Mouse (Mus musculus) liver, embryonic 16.5 days (tissue): ENCODE data around the gene Ddx41. TPM values are rescaled to one million over a fixed set of nuclear protein-coding genes. Genes with fewer than 3 reads are reported as not detected.

Experiments used
- ATAC-seq: fragments of 200-750 bp; cut with Nextera tagmentation; 2 replicates; pipeline ENCODE4 v1.8.0; 2017; ENCODE audit warnings: low read depth, mild to moderate bottlenecking, moderate number of reproducible peaks, moderate library complexity
- H3K27ac ChIP-seq: fragments of 300-500 bp; sonication (generic); 2 replicates; pipeline ENCODE4 v1.5.1; 2014; ENCODE audit warnings: mild to moderate bottlenecking, low read length
- H3K27me3 ChIP-seq: fragments of 300-500 bp; sonication (generic); 2 replicates; pipeline ENCODE4 v1.6.1; 2014; ENCODE audit warnings: low read depth, low read length, mixed read lengths; ENCODE audit not compliant: control insufficient read depth, insufficient read depth
- H3K36me3 ChIP-seq: fragments of 300-500 bp; sonication (generic); 2 replicates; pipeline ENCODE4 v1.6.1; 2014; ENCODE audit warnings: mild to moderate bottlenecking; ENCODE audit not compliant: control insufficient read depth, insufficient read depth
- H3K4me1 ChIP-seq: fragments of 300-500 bp; sonication (generic); 2 replicates; pipeline ENCODE4 v1.6.1; 2014; ENCODE audit warnings: low read depth, low read length, mixed read lengths; ENCODE audit not compliant: control insufficient read depth
- H3K4me2 ChIP-seq: fragments of 300-500 bp; sonication (generic); 2 replicates; pipeline ENCODE4 v1.6.1; 2014; ENCODE audit warnings: low read depth, low read length, mixed read lengths
- H3K4me3 ChIP-seq: fragments of 300-500 bp; sonication (generic); 2 replicates; pipeline ENCODE4 v1.5.1; 2014; ENCODE audit warnings: low read depth, mild to moderate bottlenecking, low read length
- H3K9ac ChIP-seq: fragments of 300-500 bp; sonication (generic); 2 replicates; pipeline ENCODE4 v1.6.1; 2014; ENCODE audit warnings: low read depth, low read length
- H3K9me3 ChIP-seq: fragments of 300-500 bp; sonication (generic); replicated peaks from 2 replicates; pipeline ENCODE4 v1.6.1; 2016; ENCODE audit warnings: low read length; ENCODE audit not compliant: control insufficient read depth
- WGBS: fragments of 180-500 bp; shearing (Covaris S2); extraction: QIAGEN DNeasy Blood & Tissue Kit; methylation state at CpG from one replicate; pipeline ENCODE4 v1.1.7; 2014; ENCODE audit not compliant: insufficient replicate concordance; 5-methylcytosine and 5-hydroxymethylcytosine counted together
- polyA plus RNA-seq: library from polyadenylated mRNA; unstranded; fragments of >200 nt; fragmentation: Nextera tagmentation; extraction: Ambion mirVana; gene quantifications from 2 replicates; pipeline ENCODE4 v1.2.1, GENCODE M21; 2015

Ddx41 gene
- polyA plus RNA-seq, 1 experiment from 2014 or later = 20.9 TPM

DNA sequence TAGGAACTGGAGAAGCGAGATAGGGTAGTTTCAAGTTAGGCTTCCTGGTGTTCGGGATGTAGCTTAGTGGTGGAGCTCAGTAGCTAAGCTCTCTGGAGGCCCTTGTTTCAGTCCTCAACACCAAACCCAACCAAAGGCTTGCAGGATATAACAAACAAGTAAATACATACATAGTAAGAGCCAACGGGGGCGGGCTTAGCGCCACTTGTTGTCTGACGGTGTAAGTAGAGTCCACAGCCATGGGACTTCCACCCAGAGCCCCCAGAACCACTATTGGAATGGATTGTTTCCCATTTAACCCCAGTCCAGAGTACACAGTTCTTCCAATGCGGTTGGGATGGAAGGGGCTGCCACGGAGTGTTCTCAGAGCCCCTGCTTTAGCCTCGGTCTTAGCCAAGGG lies 22.6 kb downstream of the Ddx41 start:
- Histone ChIP-seq H3K9ac (no peak overlapping the region), H3K27ac (no peak overlapping the region), H3K36me3 (no peaks in the 10 kb centered on the region), H3K27me3 (no peaks in the 10 kb centered on the region), H3K4me1 (peaks cover 27% of the 10 kb centered on the region), H3K9me3 (no peaks in the 10 kb centered on the region), H3K4me2 (peak overlapping the region; percentile 94), H3K4me3 (peak overlapping the region; percentile 69; the same call in 1 of the 2 replicates)
- 30% methylated on average over 9 of the region's 9 CpGs for WGBS
- ATAC-seq = no peak

DNA sequence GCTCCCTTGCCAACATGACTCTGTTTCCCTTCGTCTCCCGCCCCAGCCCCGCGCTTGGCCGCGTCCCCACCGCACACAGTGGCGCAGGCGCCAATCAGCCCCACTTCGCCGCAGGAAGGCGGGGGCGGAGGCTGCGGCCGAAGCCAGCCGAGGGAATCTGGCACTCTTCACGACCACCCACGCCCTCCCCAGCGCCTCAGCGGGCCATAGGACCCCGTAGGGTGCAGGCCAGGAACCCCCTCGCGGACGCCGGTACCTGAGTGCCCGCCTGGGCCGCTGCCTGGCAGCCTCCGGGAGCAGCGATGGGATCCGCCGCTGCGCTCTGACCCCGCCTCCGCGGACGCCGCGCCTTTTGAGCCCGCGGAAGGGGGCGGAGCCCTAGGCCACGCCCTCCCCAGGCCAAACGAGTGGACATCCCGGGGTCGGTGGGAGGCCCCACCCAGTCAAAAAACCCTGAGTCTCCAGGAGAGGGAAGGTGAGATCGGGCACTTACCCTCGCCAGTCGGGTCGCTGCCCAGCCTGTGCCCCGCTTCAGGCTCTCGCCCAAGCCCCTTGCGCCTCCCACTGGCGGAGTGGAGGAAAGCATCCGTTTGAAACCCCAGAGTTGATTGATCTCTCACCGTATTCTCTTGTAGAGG lies 23.2 kb downstream of the Ddx41 start, which contains the start of gene Pdlim7:
Gene Pdlim7, minus strand, starts transcription at position 566 of the 638 bp plus-strand sequence.
- H3K36me3 ChIP-seq = no peaks in the 10 kb centered on the region
- H3K9ac ChIP-seq = peak within 1 kb of the TSS; percentile 71
- no peaks in the 10 kb centered on the region for H3K27me3 ChIP-seq
- no peaks in the 10 kb centered on the region for H3K9me3 ChIP-seq
- peaks cover 27% of the 10 kb centered on the region for H3K4me1 ChIP-seq
- under 1% methylated on average over 55 of the region's 55 CpGs for WGBS
- peak within 1 kb of the TSS; percentile 94 for H3K4me2 ChIP-seq
- ATAC-seq = peak; percentile 65
- H3K4me3 ChIP-seq = peak within 1 kb of the TSS; percentile 69
- peak within 1 kb of the TSS; percentile 43 for H3K27ac ChIP-seq

DNA sequence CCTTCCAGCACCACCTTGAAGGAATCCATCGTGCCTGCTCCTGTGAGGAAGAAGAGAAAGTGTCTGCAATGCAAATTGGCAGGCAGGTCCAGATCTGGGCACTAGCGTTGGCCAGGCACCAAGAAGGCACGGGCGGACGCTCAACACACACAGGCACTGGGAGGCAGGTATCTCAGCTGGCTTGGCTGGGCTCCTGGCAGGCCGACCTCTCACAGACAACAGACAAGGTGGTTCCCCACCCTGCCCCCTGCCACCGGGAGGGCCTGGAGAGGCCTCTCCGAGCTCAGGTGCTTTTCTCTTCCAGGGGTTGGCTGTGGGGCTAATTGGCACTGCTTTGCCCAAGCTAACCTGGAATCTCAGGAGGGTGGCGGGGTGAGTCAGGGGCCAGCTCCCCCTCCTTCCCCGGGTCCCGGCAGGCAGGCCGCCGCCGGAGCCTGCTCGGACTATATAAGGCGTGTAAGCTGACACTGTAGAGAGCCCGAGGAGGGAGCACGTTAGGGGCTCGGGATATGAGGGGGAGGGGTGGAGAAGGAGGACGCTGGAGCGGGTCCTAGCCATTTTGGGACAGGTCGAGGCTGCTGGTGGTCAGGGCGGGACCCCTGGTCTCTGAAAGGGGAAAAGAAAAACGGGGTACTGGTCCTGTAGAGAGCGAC lies 24.0 kb downstream of the Ddx41 start:
- H3K27ac ChIP-seq = peak overlapping the region; percentile 76
- no peaks in the 10 kb centered on the region for H3K9me3 ChIP-seq
- H3K4me1 ChIP-seq = peaks cover 27% of the 10 kb centered on the region
- peak; percentile 36 for ATAC-seq
- no peaks in the 10 kb centered on the region for H3K36me3 ChIP-seq
- no peaks in the 10 kb centered on the region for H3K27me3 ChIP-seq
- H3K4me3 ChIP-seq = peak overlapping the region; percentile 69
- peak overlapping the region; percentile 71 for H3K9ac ChIP-seq
- WGBS = 8% methylated on average over 25 of the region's 25 CpGs
- H3K4me2 ChIP-seq = peak overlapping the region; percentile 94

DNA sequence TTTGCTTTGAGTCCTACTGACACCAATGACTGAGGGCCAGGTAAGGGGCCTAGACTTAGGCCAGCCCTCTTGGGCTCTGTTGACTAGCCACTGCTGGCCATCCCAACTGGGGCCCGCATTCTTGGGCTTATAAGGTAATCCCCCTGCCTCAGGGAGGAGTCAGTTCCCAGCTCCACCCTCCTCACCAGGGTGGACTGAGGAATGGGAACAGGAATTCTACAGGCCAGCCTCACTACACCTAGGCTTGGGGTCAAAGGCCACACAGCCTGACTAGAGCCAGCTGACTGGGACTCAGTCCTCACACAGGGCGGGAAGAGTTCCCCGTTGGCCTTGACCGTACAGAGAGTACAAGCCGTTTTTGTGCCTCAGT lies 25.0 kb downstream of the Ddx41 start:
- Histone ChIP-seq H3K9me3 (no peaks in the 10 kb centered on the region), H3K4me2 (peak overlapping the region; percentile 94), H3K36me3 (no peaks in the 10 kb centered on the region), H3K9ac (peak overlapping the region; percentile 10; the same call in 1 of the 2 replicates), H3K4me1 (peaks cover 27% of the 10 kb centered on the region), H3K27me3 (no peaks in the 10 kb centered on the region), H3K27ac (peak overlapping the region; percentile 76), H3K4me3 (peak overlapping the region; percentile 69; the same call in 1 of the 2 replicates)
- WGBS = 33% methylated on average over 5 of the region's 5 CpGs
- ATAC-seq = peak; percentile 50

DNA sequence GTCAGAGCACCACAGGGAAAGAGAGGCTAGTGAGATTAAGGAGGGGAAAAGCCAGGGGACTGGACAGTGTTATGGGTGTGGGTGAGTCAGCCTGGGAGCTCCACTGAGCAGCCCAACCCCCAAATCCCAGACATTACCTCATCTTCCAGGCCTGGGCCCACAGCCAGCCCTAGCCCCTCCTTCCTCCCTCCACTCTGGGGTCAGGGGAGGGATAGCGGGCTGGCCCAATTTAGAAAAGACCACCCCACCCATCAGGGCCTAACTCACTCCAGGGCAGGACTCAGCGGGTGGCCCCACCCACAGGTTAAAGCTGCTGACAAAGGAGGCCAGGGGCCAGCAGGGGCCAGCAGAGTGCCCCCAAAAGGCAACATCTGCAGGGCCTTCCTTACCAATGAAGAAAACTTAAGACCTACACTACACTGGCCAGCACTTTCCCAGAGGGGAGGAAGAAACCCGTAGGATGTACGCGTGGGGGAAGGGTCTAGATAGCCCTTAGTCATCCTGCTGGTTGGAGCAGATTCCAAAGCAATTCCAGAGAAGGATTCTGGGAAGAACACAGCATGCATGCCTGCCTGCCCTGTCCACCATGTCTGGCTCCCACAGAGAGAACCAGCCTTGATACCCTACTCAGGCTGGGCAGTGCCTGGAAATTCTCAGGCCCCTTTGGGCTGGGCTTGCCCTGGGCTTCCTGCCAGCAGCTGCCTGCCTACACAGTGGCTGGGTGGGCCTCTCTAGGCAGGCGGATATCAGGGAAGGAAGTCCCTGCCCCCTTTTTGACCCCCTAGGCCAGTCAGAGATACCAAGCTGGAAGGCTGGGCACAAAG lies 25.6 kb downstream of the Ddx41 start:
- H3K9ac ChIP-seq = peak overlapping the region; percentile 10; the same call in 1 of the 2 replicates
- H3K4me1 ChIP-seq = peaks cover 27% of the 10 kb centered on the region
- ATAC-seq = peak; percentile 55
- peaks cover under 1% of the 10 kb centered on the region for H3K36me3 ChIP-seq
- H3K4me2 ChIP-seq = peak overlapping the region; percentile 94
- 14% methylated on average over 6 of the region's 6 CpGs for WGBS
- H3K27me3 ChIP-seq = no peaks in the 10 kb centered on the region
- H3K9me3 ChIP-seq = no peaks in the 10 kb centered on the region
- no peak overlapping the region for H3K4me3 ChIP-seq
- H3K27ac ChIP-seq = peak overlapping the region; percentile 76

- ATAC-seq = no peak
- H3K36me3 ChIP-seq = peaks cover 5% of the 10 kb centered on the region
- H3K9ac ChIP-seq = no peak overlapping the region
- H3K4me3 ChIP-seq = no peak overlapping the region
- H3K4me2 ChIP-seq = no peak overlapping the region
- WGBS = 25% methylated on average over 3 of the region's 3 CpGs
- no peaks in the 10 kb centered on the region for H3K9me3 ChIP-seq
- H3K27me3 ChIP-seq = no peaks in the 10 kb centered on the region
- H3K27ac ChIP-seq = no peak overlapping the region
- H3K4me1 ChIP-seq = peaks cover 27% of the 10 kb centered on the region
Measured at GRCm38 (mm10) chr13:55510332-55510667, 26.2 kb downstream of the Ddx41 start.

GRCm38 (mm10) chr13:55508531-55508930 lies 27.9 kb downstream of the Ddx41 start:
- Histone ChIP-seq H3K27ac (no peak overlapping the region), H3K4me1 (peaks cover 27% of the 10 kb centered on the region), H3K36me3 (peaks cover 5% of the 10 kb centered on the region), H3K4me3 (no peak overlapping the region), H3K9me3 (no peaks in the 10 kb centered on the region), H3K9ac (no peak overlapping the region), H3K4me2 (no peak overlapping the region), H3K27me3 (no peaks in the 10 kb centered on the region)
- ATAC-seq = no peak
- WGBS = 79% methylated on average over 10 of the region's 10 CpGs

- no peak for ATAC-seq
- peaks cover 27% of the 10 kb centered on the region for H3K4me1 ChIP-seq
- no peaks in the 10 kb centered on the region for H3K27me3 ChIP-seq
- H3K4me3 ChIP-seq = no peak overlapping the region
- no peaks in the 10 kb centered on the region for H3K9me3 ChIP-seq
- H3K4me2 ChIP-seq = no peak overlapping the region
- peaks cover 5% of the 10 kb centered on the region for H3K36me3 ChIP-seq
- no peak overlapping the region for H3K9ac ChIP-seq
- no peak overlapping the region for H3K27ac ChIP-seq
- 62% methylated on average over 11 of the region's 11 CpGs for WGBS
Measured at GRCm38 (mm10) chr13:55507877-55508276, 28.6 kb downstream of the Ddx41 start.
